Mouse (Mus musculus): ENCODE measurements around the gene Kmt2d.

GRCm38 (mm10) chr15:98818171-98818570 is 52.8 kb downstream of the Kmt2d start:
- TF ChIP-seq CTCF (IDR thresholded peaks at IDR 0.05; ENCODE audit: low read depth) (no peak), EP300 (IDR thresholded peaks at IDR 0.05; ENCODE audit: low read depth) (no peak)
